Mouse (Mus musculus): ENCODE data around the gene Sigmar1. TPM values are rescaled to one million over a fixed set of nuclear protein-coding genes. Genes with fewer than 3 reads are reported as not detected.

Sigmar1 gene
- total and polyA plus RNA-seq, 2 experiments from 2014 or later = 61.3 to 95.9 TPM

DNA sequence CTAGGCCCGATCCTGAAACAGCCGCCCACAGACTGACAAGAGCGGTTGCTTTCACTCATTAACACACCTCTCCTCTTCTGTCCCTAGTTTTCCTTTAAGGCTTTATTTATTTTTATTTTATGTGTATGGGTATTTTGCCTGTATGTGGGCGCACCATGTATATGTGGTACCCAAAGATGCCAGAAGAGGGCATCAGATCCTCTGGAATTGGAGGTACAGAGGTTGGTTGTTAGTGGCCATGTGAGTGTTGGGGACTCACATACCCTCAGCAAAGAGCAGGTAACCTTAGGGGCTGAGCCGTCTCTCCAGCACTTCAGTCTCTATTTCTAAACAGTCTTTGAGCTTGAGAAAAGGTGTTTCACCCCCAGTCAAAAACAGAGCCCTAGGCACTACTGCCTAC lies 40.4 kb downstream of the Sigmar1 start:
- TF ChIP-seq CTCF (IDR thresholded peaks at IDR 0.05; ENCODE audit: low read depth) = peak; percentile 73
- Histone ChIP-seq H3K4me3 (ENCODE audit: low read length) (no peak overlapping the region), H3K27me3 (ENCODE audit: insufficient read depth, low read length) (no peaks in the 10 kb centered on the region), H3K9me3 (ENCODE audit: low read length) (no peaks in the 10 kb centered on the region), H3K4me2 (ENCODE audit: low read depth, low read length) (no peak overlapping the region), H3K9ac (replicated peaks; ENCODE audit: low read length) (no peak overlapping the region), H3K36me3 (ENCODE audit: insufficient read depth, low read length) (peaks cover 28% of the 10 kb centered on the region), H3K4me1 (ENCODE audit: insufficient read depth, low read length) (peaks cover 10% of the 10 kb centered on the region; the same call in 1 of the 2 replicates), H3K27ac (no peak overlapping the region)
- ATAC-seq (no peak), DNase-seq (ENCODE audit: low spot score) (peak; percentile 67)
- WGBS = 84% methylated on average over 5 of the region's 5 CpGs

GRCm38 (mm10) chr4:41715082-41715481 lies 40.9 kb downstream of the Sigmar1 start:
- 75% methylated on average over 8 of the region's 8 CpGs for WGBS
- no peak overlapping the region for H3K4me2 ChIP-seq (ENCODE audit: low read depth, low read length)
- H3K27me3 ChIP-seq (ENCODE audit: insufficient read depth, low read length) = no peaks in the 10 kb centered on the region
- no peak for DNase-seq (ENCODE audit: low spot score)
- no peak overlapping the region for H3K9ac ChIP-seq (replicated peaks; ENCODE audit: low read length)
- H3K4me1 ChIP-seq (ENCODE audit: insufficient read depth, low read length) = peaks cover 10% of the 10 kb centered on the region; the same call in 1 of the 2 replicates
- H3K4me3 ChIP-seq (ENCODE audit: low read length) = no peak overlapping the region
- H3K9me3 ChIP-seq (ENCODE audit: low read length) = no peaks in the 10 kb centered on the region
- ATAC-seq = no peak
- H3K27ac ChIP-seq = no peak overlapping the region
- peaks cover 25% of the 10 kb centered on the region for H3K36me3 ChIP-seq (ENCODE audit: insufficient read depth, low read length)
- no peak for TF ChIP-seq CTCF (IDR thresholded peaks at IDR 0.05; ENCODE audit: low read depth)

- Histone ChIP-seq H3K4me2 (ENCODE audit: low read depth, low read length) (peak overlapping the region; percentile 90), H3K9ac (replicated peaks; ENCODE audit: low read length) (no peak overlapping the region), H3K9me3 (ENCODE audit: low read length) (no peaks in the 10 kb centered on the region), H3K27me3 (ENCODE audit: insufficient read depth, low read length) (no peaks in the 10 kb centered on the region), H3K36me3 (ENCODE audit: insufficient read depth, low read length) (peaks cover 20% of the 10 kb centered on the region), H3K4me3 (ENCODE audit: low read length) (peak overlapping the region; percentile 69), H3K4me1 (ENCODE audit: insufficient read depth, low read length) (peaks cover 10% of the 10 kb centered on the region; the same call in 1 of the 2 replicates), H3K27ac (0 out of 2 replicates have a peak overlapping the region, but pooled peaks have one; percentile 27)
- 11% methylated on average over 8 of the region's 8 CpGs for WGBS
- DNase-seq (ENCODE audit: low spot score) = peak; percentile 90
- TF ChIP-seq CTCF (IDR thresholded peaks at IDR 0.05; ENCODE audit: low read depth) = peak; percentile 89
- ATAC-seq = peak; percentile 24; the same call in 1 of the 2 replicates
These were observed 41.7 kb downstream of the Sigmar1 start for GRCm38 (mm10) chr4:41714276-41714675.

- peak; percentile 72 for ATAC-seq
- Histone ChIP-seq H3K4me1 (ENCODE audit: insufficient read depth, low read length) (peaks cover 10% of the 10 kb centered on the region; the same call in 1 of the 2 replicates), H3K27me3 (ENCODE audit: insufficient read depth, low read length) (no peaks in the 10 kb centered on the region), H3K4me2 (ENCODE audit: low read depth, low read length) (peak within 1 kb of the TSS; percentile 90), H3K27ac (peak within 1 kb of the TSS; percentile 80), H3K4me3 (ENCODE audit: low read length) (peak within 1 kb of the TSS; percentile 69), H3K36me3 (ENCODE audit: insufficient read depth, low read length) (peaks cover 14% of the 10 kb centered on the region; the same call in 1 of the 2 replicates), H3K9ac (replicated peaks; ENCODE audit: low read length) (peak within 1 kb of the TSS; percentile 82), H3K9me3 (ENCODE audit: low read length) (no peaks in the 10 kb centered on the region)
- DNase-seq (ENCODE audit: low spot score) = peak; percentile 92
- TF ChIP-seq CTCF (IDR thresholded peaks at IDR 0.05; ENCODE audit: low read depth) = peak; percentile 47
- WGBS = under 1% methylated on average over 61 of the region's 61 CpGs
These were observed 42.5 kb downstream of the Sigmar1 start, which contains the start of gene Rpp25l for GRCm38 (mm10) chr4:41713197-41714067. TSS of gene Rpp25l (minus strand) at chr4:41713534.

DNA sequence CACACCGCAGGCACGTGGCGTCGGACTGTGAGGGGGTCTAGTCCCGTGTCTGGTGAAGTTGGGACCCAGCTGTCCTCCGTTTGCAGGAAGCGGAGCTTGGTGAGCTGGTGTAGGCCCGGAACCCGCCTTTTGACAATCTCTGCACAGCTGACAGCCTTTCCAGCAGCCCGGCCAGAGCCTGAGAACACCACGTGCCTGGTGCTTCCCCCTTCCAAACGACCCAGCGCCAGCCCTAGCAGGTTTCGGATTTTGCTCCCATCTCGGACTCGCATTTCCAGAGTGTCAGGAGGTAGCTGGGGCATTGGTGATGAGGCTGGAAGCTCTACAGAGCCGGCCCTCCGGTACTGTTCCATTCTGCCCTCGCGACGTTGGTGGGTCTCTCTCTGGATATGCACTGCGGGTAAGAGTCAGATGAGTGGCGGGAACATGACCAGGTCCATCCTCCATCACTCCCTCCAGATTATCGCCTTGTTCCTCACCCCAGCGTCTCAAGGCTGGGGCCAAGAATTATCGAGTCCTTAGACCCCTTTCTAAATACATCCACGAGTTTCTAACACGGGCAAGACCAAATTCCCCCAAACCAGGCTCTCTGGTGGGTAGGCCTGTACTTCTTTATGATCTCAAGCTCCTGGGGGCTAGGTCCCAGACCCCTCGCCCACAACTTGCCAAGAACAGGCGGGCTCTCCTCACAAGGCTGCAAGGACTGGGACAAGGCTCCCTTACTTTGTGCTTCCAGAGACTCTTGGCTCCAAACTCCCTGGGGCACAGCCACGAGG lies 43.3 kb downstream of the Sigmar1 start:
- Histone ChIP-seq H3K4me1 (ENCODE audit: insufficient read depth, low read length) (peaks cover 10% of the 10 kb centered on the region; the same call in 1 of the 2 replicates), H3K4me2 (ENCODE audit: low read depth, low read length) (peak overlapping the region; percentile 90), H3K27me3 (ENCODE audit: insufficient read depth, low read length) (no peaks in the 10 kb centered on the region), H3K4me3 (ENCODE audit: low read length) (peak overlapping the region; percentile 69), H3K27ac (peak overlapping the region; percentile 80), H3K9ac (replicated peaks; ENCODE audit: low read length) (peak overlapping the region; percentile 82), H3K9me3 (ENCODE audit: low read length) (no peaks in the 10 kb centered on the region), H3K36me3 (ENCODE audit: insufficient read depth, low read length) (peaks cover 7% of the 10 kb centered on the region; the same call in 1 of the 2 replicates)
- no peak for TF ChIP-seq CTCF (IDR thresholded peaks at IDR 0.05; ENCODE audit: low read depth)
- ATAC-seq = peak; percentile 4; the same call in 1 of the 2 replicates
- 32% methylated on average over 31 of the region's 31 CpGs for WGBS
- peak; percentile 38 for DNase-seq (ENCODE audit: low spot score)

GRCm38 (mm10) chr4:41711705-41712375 lies 44.1 kb downstream of the Sigmar1 start:
- Histone ChIP-seq H3K4me2 (ENCODE audit: low read depth, low read length) (peak overlapping the region; percentile 90), H3K27me3 (ENCODE audit: insufficient read depth, low read length) (no peaks in the 10 kb centered on the region), H3K27ac (no peak overlapping the region), H3K4me3 (ENCODE audit: low read length) (peak overlapping the region; percentile 69), H3K9ac (replicated peaks; ENCODE audit: low read length) (peak overlapping the region; percentile 82), H3K9me3 (ENCODE audit: low read length) (no peaks in the 10 kb centered on the region), H3K36me3 (ENCODE audit: insufficient read depth, low read length) (no peaks in the 10 kb centered on the region), H3K4me1 (ENCODE audit: insufficient read depth, low read length) (peaks cover 11% of the 10 kb centered on the region; the same call in 1 of the 2 replicates)
- TF ChIP-seq CTCF (IDR thresholded peaks at IDR 0.05; ENCODE audit: low read depth) = no peak
- WGBS = 58% methylated on average over 16 of the region's 16 CpGs
- no peak for ATAC-seq
- DNase-seq (ENCODE audit: low spot score) = no peak
